Mouse (Mus musculus) erythroblast, embryonic 14.5 days (primary cell): ENCODE measurements around the gene Zscan12. TPM values are rescaled to one million over a fixed set of nuclear protein-coding genes. Genes with fewer than 3 reads are reported as not detected.

Source experiments
- H3K27me3 ChIP-seq: 2 replicates; pipeline ENCODE4 v1.6.1; 2012; ENCODE audit warnings: inconsistent platforms; ENCODE audit not compliant: control insufficient read depth
- H3K36me3 ChIP-seq: 2 replicates; pipeline ENCODE4 v1.6.1; 2012; ENCODE audit warnings: mild to moderate bottlenecking, inconsistent platforms; ENCODE audit not compliant: control insufficient read depth
- H3K4me1 ChIP-seq: 2 replicates; pipeline ENCODE4 v1.6.1; 2012; ENCODE audit warnings: inconsistent platforms; ENCODE audit not compliant: control insufficient read depth
- H3K4me3 ChIP-seq: replicated peaks from 2 replicates; pipeline ENCODE3; 2012; ENCODE audit warnings: moderate library complexity, mild to moderate bottlenecking, inconsistent platforms
- H3K9me3 ChIP-seq: 2 replicates; pipeline ENCODE4 v1.6.1; 2012; ENCODE audit warnings: low read length, inconsistent platforms, mixed read lengths; ENCODE audit not compliant: control insufficient read depth
- GATA1 ChIP-seq: IDR thresholded peaks from 2 replicates; pipeline ENCODE4 v1.6.1; 2012; ENCODE audit warnings: low read length, inconsistent platforms, mixed read lengths
- TAL1 ChIP-seq: IDR thresholded peaks from 3 replicates; pipeline ENCODE4 v1.6.1; 2012; ENCODE audit warnings: low read length, inconsistent platforms, mixed read lengths
- polyA plus RNA-seq: library from polyadenylated mRNA; stranded (reverse); fragments of >175 nt; gene quantifications from 2 replicates; pipeline ENCODE4 v1.2.3, GENCODE M21; 2012

The Zscan12 gene
- polyA plus RNA-seq, 1 experiment, result 0.04 TPM

GRCm38 (mm10) chr13:21397486-21397885, 34.9 kb downstream of the Zscan12 start:
- H3K9me3 ChIP-seq, result peaks cover 3% of the 10 kb centered on the region; the same call in 1 of the 2 replicates
- no peak overlapping the region for H3K4me3 ChIP-seq
- no peaks in the 10 kb centered on the region for H3K27me3 ChIP-seq
- peaks cover 20% of the 10 kb centered on the region for H3K4me1 ChIP-seq
- H3K36me3 ChIP-seq, result peaks cover 88% of the 10 kb centered on the region
- TF ChIP-seq TAL1 (no peak), GATA1 (no peak)

- peaks cover 51% of the 10 kb centered on the region for H3K36me3 ChIP-seq
- TF ChIP-seq GATA1, result no peak
- TF ChIP-seq TAL1, result no peak
- H3K4me3 ChIP-seq, result peak overlapping the region; percentile 82
Observed at GRCm38 (mm10) chr13:21401166-21401565, 38.5 kb downstream of the Zscan12 start.

GRCm38 (mm10) chr13:21401636-21402286, 39.1 kb downstream of the Zscan12 start:
- Histone ChIP-seq H3K9me3 (no peaks in the 10 kb centered on the region), H3K27me3 (no peaks in the 10 kb centered on the region), H3K36me3 (peaks cover 45% of the 10 kb centered on the region), H3K4me3 (peak overlapping the region; percentile 82), H3K4me1 (peaks cover 27% of the 10 kb centered on the region)
- TF ChIP-seq TAL1 (no peak), GATA1 (no peak)

More at GRCm38 (mm10) chr13:21401166-21401565, 38.5 kb downstream of the Zscan12 start:
- Histone ChIP-seq H3K27me3 (no peaks in the 10 kb centered on the region), H3K4me1 (peaks cover 27% of the 10 kb centered on the region), H3K9me3 (no peaks in the 10 kb centered on the region)

- Histone ChIP-seq H3K4me3 (peak within 1 kb of the TSS; percentile 82), H3K4me1 (peaks cover 31% of the 10 kb centered on the region), H3K9me3 (no peaks in the 10 kb centered on the region), H3K27me3 (no peaks in the 10 kb centered on the region), H3K36me3 (peaks cover 39% of the 10 kb centered on the region)
- TF ChIP-seq TAL1 (no peak), GATA1 (no peak)
Observed at GRCm38 (mm10) chr13:21402287-21402846, 39.7 kb downstream of the Zscan12 start, which contains the start of gene Zkscan3. Gene Zkscan3 (minus strand): TSS chr13:21402755.

- Histone ChIP-seq H3K9me3 (no peaks in the 10 kb centered on the region), H3K4me3 (peak overlapping the region; percentile 82), H3K27me3 (no peaks in the 10 kb centered on the region), H3K4me1 (peaks cover 36% of the 10 kb centered on the region), H3K36me3 (peaks cover 34% of the 10 kb centered on the region)
- no peak for TF ChIP-seq TAL1
- TF ChIP-seq GATA1, result no peak
Observed at GRCm38 (mm10) chr13:21402848-21403247, 40.2 kb downstream of the Zscan12 start.

GRCm38 (mm10) chr13:21407341-21407740, 44.7 kb downstream of the Zscan12 start:
- Histone ChIP-seq H3K27me3 (no peaks in the 10 kb centered on the region), H3K9me3 (no peaks in the 10 kb centered on the region), H3K4me1 (peaks cover 31% of the 10 kb centered on the region), H3K36me3 (no peaks in the 10 kb centered on the region), H3K4me3 (no peak overlapping the region)
- TF ChIP-seq TAL1 (no peak), GATA1 (no peak)

- TF ChIP-seq TAL1, result no peak
- TF ChIP-seq GATA1, result no peak
- no peaks in the 10 kb centered on the region for H3K9me3 ChIP-seq
- no peaks in the 10 kb centered on the region for H3K36me3 ChIP-seq
- peak overlapping the region; percentile 64 for H3K4me3 ChIP-seq
- H3K27me3 ChIP-seq, result no peaks in the 10 kb centered on the region
- H3K4me1 ChIP-seq, result peaks cover 33% of the 10 kb centered on the region
Observed at GRCm38 (mm10) chr13:21407969-21408804, 45.6 kb downstream of the Zscan12 start.

- Histone ChIP-seq H3K27me3 (no peaks in the 10 kb centered on the region), H3K4me1 (peaks cover 37% of the 10 kb centered on the region), H3K36me3 (no peaks in the 10 kb centered on the region), H3K4me3 (peak overlapping the region; percentile 64), H3K9me3 (no peaks in the 10 kb centered on the region)
- no peak for TF ChIP-seq GATA1
- no peak for TF ChIP-seq TAL1
Observed at GRCm38 (mm10) chr13:21408805-21409459, 46.3 kb downstream of the Zscan12 start.
